Mouse (Mus musculus) layer of hippocampus, adult 18-20 months (tissue): Measurements from ENCODE around the gene Zfp13. TPM values are rescaled to one million over a fixed set of nuclear protein-coding genes. Genes with fewer than 3 reads are reported as not detected.

Source experiments
- DNase-seq, 2 experiments: peaks; one replicate each; pipeline ENCODE4 v3.0.0; 2022; ENCODE audit warnings: low spot score in 2 of 2
- total RNA-seq, 2 experiments: library from RNA; stranded (reverse); gene quantifications; 2 replicates each; pipeline ENCODE4 v1.2.3; 2021

Gene Zfp13
- total RNA-seq, 2 experiments from 2014 or later = 28.0 to 29.6 TPM

- DNase-seq = no peak
These were observed 47.9 kb downstream of the Zfp13 start for GRCm38 (mm10) chr17:23551416-23551815.

GRCm38 (mm10) chr17:23550856-23551255 is 48.4 kb downstream of the Zfp13 start:
- no peak for DNase-seq

- peak; percentile 97 to 99 for DNase-seq
These were observed 49.0 kb downstream of the Zfp13 start for GRCm38 (mm10) chr17:23550188-23550791.

GRCm38 (mm10) chr17:23549441-23549840 is 49.8 kb downstream of the Zfp13 start:
- DNase-seq = peak in 1 of 2 experiments; percentile 52

GRCm38 (mm10) chr17:23548615-23549014 is 50.7 kb downstream of the Zfp13 start:
- peak; percentile 79 to 94 for DNase-seq

GRCm38 (mm10) chr17:23547681-23548443 is 51.4 kb downstream of the Zfp13 start:
- DNase-seq = no peak

GRCm38 (mm10) chr17:23546702-23547505 is 52.4 kb downstream of the Zfp13 start:
- peak; percentile 85 to 96 for DNase-seq

- DNase-seq = peak; percentile 52 to 83
These were observed 53.0 kb downstream of the Zfp13 start for GRCm38 (mm10) chr17:23546333-23546701.

GRCm38 (mm10) chr17:23545841-23546240 is 53.4 kb downstream of the Zfp13 start:
- DNase-seq = no peak

GRCm38 (mm10) chr17:23544766-23545165 is 54.5 kb downstream of the Zfp13 start:
- DNase-seq = no peak

GRCm38 (mm10) chr17:23543983-23544382 is 55.3 kb downstream of the Zfp13 start:
- DNase-seq = no peak

- DNase-seq = no peak
These were observed 56.0 kb downstream of the Zfp13 start for GRCm38 (mm10) chr17:23543325-23543724.

- DNase-seq = no peak
These were observed 56.5 kb downstream of the Zfp13 start for GRCm38 (mm10) chr17:23542835-23543234.

GRCm38 (mm10) chr17:23542004-23542720 is 57.1 kb downstream of the Zfp13 start:
- no peak for DNase-seq

GRCm38 (mm10) chr17:23540605-23541475 is 58.4 kb downstream of the Zfp13 start:
- DNase-seq = peak in 1 of 2 experiments; percentile 62

- no peak for DNase-seq
These were observed 59.2 kb downstream of the Zfp13 start for GRCm38 (mm10) chr17:23540106-23540505.

- no peak for DNase-seq
These were observed 59.7 kb downstream of the Zfp13 start for GRCm38 (mm10) chr17:23539608-23540007.

- no peak for DNase-seq
These were observed 60.8 kb downstream of the Zfp13 start for GRCm38 (mm10) chr17:23538299-23539015.

GRCm38 (mm10) chr17:23537554-23538255 is 61.6 kb downstream of the Zfp13 start:
- DNase-seq = no peak
